Mouse (Mus musculus): ENCODE measurements around the gene Pih1d2.
"Not testable (repeated sequence)": the region's sequence is repeated elsewhere in the genome, so short reads cannot be mapped to it uniquely, and the experiment has no call there.

The Pih1d2 gene

GRCm38 (mm10) chr9:50630903-50631302 is 13.8 kb downstream of the Pih1d2 start:
- DNase-seq = not testable (repeated sequence)

- DNase-seq = no peak
Measured at GRCm38 (mm10) chr9:50632016-50632688, 15.0 kb downstream of the Pih1d2 start.

GRCm38 (mm10) chr9:50633059-50633458 is 15.9 kb downstream of the Pih1d2 start:
- peak; percentile 38 for DNase-seq

DNA sequence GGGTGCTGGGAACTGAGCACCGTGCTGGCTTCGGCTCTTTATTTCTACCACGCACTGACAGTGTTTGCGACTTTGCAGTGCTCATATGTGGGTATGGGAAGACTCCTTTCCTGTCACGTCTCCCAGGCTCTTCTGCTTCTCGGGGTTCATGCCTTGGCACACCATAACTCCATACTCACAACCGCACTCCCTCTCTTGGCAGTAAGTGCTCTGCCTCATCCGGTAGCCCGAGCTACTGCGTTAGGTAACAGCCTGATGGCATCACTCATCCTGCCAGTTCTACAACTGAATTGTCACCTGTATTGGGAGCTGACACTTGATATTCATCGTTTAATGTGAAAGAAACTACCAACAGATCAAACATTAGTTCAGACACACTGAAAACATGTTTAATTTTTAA is 17.1 kb downstream of the Pih1d2 start:
- DNase-seq = no peak

- DNase-seq = no peak
Measured at GRCm38 (mm10) chr9:50646826-50647370, 29.8 kb downstream of the Pih1d2 start.

DNA sequence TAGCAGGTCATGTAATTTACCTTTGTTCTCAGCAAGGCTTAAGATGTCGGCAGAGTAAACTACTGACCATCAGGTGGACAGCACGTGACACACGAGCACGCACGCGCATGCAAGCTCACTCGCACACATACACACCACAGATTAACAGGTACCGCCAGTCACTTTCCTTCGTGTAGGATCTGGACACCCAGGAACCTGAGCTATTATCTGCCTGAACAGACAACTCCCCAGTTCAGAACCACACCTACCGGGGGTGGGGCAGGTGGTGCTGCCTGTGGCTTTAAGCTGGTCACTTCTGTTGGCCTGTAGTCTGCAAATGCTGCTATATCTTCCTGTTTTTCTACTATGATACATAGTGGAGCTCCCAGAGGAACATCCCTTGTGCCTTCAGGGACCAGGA is 33.4 kb downstream of the Pih1d2 start:
- DNase-seq = no peak

DNA sequence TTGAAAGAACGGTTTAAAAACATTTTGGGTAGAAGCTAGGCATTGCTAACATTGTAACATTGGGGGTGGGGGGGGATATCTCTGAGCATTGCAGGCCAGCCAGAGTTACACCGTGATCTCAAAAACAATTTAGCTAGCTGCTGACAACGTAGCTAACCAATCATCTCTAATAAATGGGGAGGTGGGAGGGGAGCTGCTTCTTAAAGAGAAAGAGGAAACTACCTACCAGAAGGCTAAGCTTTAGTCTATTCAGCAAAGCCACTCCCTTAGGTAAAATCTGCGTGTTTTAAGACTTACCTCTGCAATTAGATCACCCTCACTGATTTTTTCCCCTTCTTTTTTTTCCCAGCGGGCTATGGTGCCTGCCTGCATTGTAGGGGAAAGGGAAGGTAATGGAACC is 41.3 kb downstream of the Pih1d2 start:
- no peak for DNase-seq

- DNase-seq = no peak
Measured at GRCm38 (mm10) chr9:50658941-50659388, 41.8 kb downstream of the Pih1d2 start.

DNA sequence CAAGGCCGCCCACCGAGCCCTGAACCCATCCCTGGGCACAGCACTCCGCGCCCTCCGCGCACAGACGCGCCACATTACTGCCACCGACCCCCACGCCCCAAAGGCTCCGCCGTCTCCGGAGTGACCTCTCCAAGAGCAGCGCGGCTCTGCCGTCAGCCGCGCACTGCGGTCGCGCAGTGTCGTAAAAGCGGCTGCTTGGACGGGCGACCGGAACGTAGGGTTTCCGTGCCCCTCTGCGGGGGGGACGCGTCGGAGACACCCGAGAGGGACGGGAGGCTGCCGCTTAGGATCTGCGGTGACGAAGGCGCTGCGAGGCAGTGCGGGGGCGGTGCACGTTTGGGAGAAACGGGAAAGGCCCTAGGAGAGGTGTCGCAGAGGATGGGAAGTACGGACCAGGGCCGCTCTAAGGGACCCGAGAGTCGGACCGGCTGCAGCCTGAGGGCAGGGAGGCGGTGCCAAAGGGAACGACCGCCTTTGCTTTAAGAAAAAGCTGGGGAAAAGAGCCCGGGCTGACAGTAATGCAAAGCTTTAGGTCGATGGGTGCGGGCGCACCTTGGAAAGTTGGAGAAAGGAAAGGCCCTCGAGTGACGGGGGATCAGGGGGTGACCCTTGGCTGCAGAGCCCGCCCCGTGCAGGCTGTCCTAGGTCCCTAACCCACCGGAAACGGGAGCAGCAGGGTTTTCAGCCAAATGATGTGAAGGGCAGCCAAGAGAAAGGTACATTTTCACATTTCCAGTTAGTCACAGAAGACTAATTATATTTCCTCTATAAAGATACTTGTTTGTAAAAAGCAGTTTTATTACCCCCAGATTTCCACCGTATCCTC is 42.5 kb downstream of the Pih1d2 start, which contains the start of gene Dlat:
Gene Dlat, minus strand, starts transcription at position 389 of the 826 bp plus-strand sequence.
- peak; percentile 84 for DNase-seq

DNA sequence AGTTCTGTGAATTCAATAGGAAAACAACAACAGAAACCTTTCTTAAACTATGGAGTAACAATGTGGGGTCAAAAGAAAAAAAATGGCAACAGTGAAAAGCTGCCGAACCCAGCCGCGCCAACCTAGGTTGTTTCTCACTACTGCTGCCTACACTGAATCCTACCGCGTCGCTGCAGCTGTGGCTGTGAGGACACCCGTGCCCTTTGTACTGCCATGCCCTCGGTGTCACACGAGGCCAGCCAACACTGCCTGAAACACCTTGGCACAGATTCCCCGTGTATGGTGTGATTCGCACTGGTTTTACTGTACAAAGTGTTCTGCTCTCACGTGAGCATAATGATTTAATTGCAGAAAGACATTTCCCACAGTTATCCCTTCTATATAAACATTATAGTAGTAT is 43.3 kb downstream of the Pih1d2 start:
- DNase-seq = peak; percentile 68

DNA sequence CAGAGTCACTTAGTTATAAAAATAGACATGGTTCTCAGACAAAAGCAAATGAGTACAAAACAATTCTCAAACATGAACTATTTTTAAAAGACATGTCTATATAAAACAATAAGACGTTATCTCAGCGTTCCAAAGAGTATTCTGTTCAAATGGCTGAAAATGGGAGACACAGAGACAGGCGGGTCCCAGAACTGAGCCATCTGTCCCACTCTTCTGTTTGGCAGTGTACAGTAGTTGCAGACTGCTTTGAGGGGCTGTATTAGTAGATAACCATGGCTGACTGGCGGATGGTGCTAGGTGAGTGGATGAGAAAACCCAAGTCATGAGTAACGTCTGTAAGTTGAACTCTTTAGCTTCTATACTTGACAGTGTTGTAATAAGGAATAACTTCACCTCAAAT is 47.7 kb downstream of the Pih1d2 start:
- no peak for DNase-seq

GRCm38 (mm10) chr9:50666442-50666841 is 49.3 kb downstream of the Pih1d2 start:
- DNase-seq = no peak

- no peak for DNase-seq
Measured at GRCm38 (mm10) chr9:50667579-50668498, 50.7 kb downstream of the Pih1d2 start.

GRCm38 (mm10) chr9:50670690-50671089 is 53.6 kb downstream of the Pih1d2 start:
- peak; percentile 82 for DNase-seq

Data from thymus, postnatal 4 days (tissue).